Mouse (Mus musculus) induced T-regulatory cell, adult 2 months (primary cell): ENCODE results near the gene Cwc15.
"Not testable (repeated sequence)": the region's sequence is repeated elsewhere in the genome, so short reads cannot be mapped to it uniquely, and the experiment has no call there.

Experiments used
- DNase-seq: peaks from one replicate; pipeline ENCODE4 v3.0.0-alpha.2; 2012; ENCODE audit warnings: low read depth

Gene Cwc15

GRCm38 (mm10) chr9:14500023-14500915, at the start of gene Cwc15, which contains the start of gene Kdm4d:
TSS of gene Cwc15 (plus strand) at chr9:14500617.
TSS of gene Kdm4d (minus strand) at chr9:14500482.
- DNase-seq = peak; percentile 99

GRCm38 (mm10) chr9:14451120-14451519, 49.3 kb upstream of the Cwc15 start:
- DNase-seq = not testable (repeated sequence)

GRCm38 (mm10) chr9:14456320-14456719, 44.1 kb upstream of the Cwc15 start:
- no peak for DNase-seq

- not testable (repeated sequence) for DNase-seq
These were observed 37.9 kb upstream of the Cwc15 start for GRCm38 (mm10) chr9:14462536-14462935.

GRCm38 (mm10) chr9:14463668-14464067, 36.7 kb upstream of the Cwc15 start:
- DNase-seq = not testable (repeated sequence)

GRCm38 (mm10) chr9:14498896-14499705, 1.3 kb upstream of the Cwc15 start:
- peak; percentile 93 for DNase-seq

GRCm38 (mm10) chr9:14500916-14501424, 553 bp downstream of the Cwc15 start:
- DNase-seq = peak; percentile 78

- DNase-seq = no peak
These were observed 12.4 kb downstream of the Cwc15 start for GRCm38 (mm10) chr9:14512633-14513445.

- no peak for DNase-seq
These were observed 16.9 kb downstream of the Cwc15 start for GRCm38 (mm10) chr9:14517296-14517695.

GRCm38 (mm10) chr9:14518105-14518504, 17.7 kb downstream of the Cwc15 start:
- DNase-seq = no peak

- no peak for DNase-seq
These were observed 20.7 kb downstream of the Cwc15 start for GRCm38 (mm10) chr9:14520971-14521670.

GRCm38 (mm10) chr9:14521695-14522094, 21.3 kb downstream of the Cwc15 start:
- no peak for DNase-seq

GRCm38 (mm10) chr9:14523408-14524043, 23.1 kb downstream of the Cwc15 start:
- DNase-seq = peak; percentile 83

GRCm38 (mm10) chr9:14530004-14530403, 29.6 kb downstream of the Cwc15 start:
- DNase-seq = no peak

GRCm38 (mm10) chr9:14532283-14532682, 31.9 kb downstream of the Cwc15 start:
- no peak for DNase-seq

GRCm38 (mm10) chr9:14533659-14534058, 33.2 kb downstream of the Cwc15 start:
- no peak for DNase-seq

- no peak for DNase-seq
These were observed 34.5 kb downstream of the Cwc15 start for GRCm38 (mm10) chr9:14534833-14535456.

GRCm38 (mm10) chr9:14544034-14544757, 43.8 kb downstream of the Cwc15 start:
- DNase-seq = no peak
